Mouse (Mus musculus) erythroblast, embryonic 14.5 days (primary cell): ENCODE measurements around the gene Mkrn2.

Experiments
- GATA1 ChIP-seq: IDR thresholded peaks from 2 replicates; pipeline ENCODE4 v1.6.1; 2012; ENCODE audit warnings: low read length, inconsistent platforms, mixed read lengths
- TAL1 ChIP-seq: IDR thresholded peaks from 3 replicates; pipeline ENCODE4 v1.6.1; 2012; ENCODE audit warnings: low read length, inconsistent platforms, mixed read lengths

- no peak for TF ChIP-seq TAL1
- no peak for TF ChIP-seq GATA1
Observed at GRCm38 (mm10) chr6:115591692-115592359, 9.9 kb upstream of the Mkrn2 start.
